Mouse (Mus musculus) megakaryocyte, adult 5-6 weeks (primary cell): ENCODE measurements around the gene Krit1. TPM values are rescaled to one million over a fixed set of nuclear protein-coding genes. Genes with fewer than 3 reads are reported as not detected.
"Not testable (repeated sequence)": the region's sequence is repeated elsewhere in the genome, so short reads cannot be mapped to it uniquely, and the experiment has no call there.

ENCODE experiments used
- ATAC-seq: 2 replicates; pipeline ENCODE4 v1.8.0; 2016; ENCODE audit warnings: mild to moderate bottlenecking, inconsistent platforms; ENCODE audit not compliant: poor library complexity, severe bottlenecking
- total RNA-seq, 2 experiments: library from RNA; stranded (forward) in 1 of 2; stranded (reverse) in 1 of 2; fragments of 153-499, 151-499 nt in 1 of 2; fragments of 221-1000, 200-1000 nt in 1 of 2; gene quantifications; 2 replicates each; pipeline versions ENCODE4 v1.2.3 to v1.2.4; 2015 to 2017

Krit1 gene
- total RNA-seq, 2 experiments from 2014 or later: 47.4 to 53.7 TPM

- ATAC-seq: no peak
Measured at GRCm38 (mm10) chr5:3873485-3873884, 70.5 kb downstream of the Krit1 start.

- ATAC-seq: not testable (repeated sequence)
Measured at GRCm38 (mm10) chr5:3886862-3887261, 83.9 kb downstream of the Krit1 start.

DNA sequence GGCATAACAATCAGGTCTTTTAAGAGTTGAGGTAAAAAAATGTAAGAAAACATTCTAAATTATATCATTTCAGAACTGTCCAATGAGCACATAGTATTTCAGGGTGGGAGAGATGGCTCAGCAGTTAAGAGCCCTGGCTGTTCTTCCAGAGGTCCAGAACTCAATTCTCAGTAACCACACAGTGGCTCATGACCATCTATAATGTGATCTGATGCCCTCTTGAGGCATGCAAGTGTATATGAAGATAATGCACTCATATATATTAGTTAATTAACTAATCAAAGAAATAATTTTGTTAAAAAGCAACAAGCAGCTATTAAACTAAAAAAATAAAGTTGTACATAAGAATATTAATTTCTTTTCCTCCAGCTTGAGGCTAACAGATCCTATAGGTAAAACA lies 86.2 kb downstream of the Krit1 start:
- no peak for ATAC-seq

DNA sequence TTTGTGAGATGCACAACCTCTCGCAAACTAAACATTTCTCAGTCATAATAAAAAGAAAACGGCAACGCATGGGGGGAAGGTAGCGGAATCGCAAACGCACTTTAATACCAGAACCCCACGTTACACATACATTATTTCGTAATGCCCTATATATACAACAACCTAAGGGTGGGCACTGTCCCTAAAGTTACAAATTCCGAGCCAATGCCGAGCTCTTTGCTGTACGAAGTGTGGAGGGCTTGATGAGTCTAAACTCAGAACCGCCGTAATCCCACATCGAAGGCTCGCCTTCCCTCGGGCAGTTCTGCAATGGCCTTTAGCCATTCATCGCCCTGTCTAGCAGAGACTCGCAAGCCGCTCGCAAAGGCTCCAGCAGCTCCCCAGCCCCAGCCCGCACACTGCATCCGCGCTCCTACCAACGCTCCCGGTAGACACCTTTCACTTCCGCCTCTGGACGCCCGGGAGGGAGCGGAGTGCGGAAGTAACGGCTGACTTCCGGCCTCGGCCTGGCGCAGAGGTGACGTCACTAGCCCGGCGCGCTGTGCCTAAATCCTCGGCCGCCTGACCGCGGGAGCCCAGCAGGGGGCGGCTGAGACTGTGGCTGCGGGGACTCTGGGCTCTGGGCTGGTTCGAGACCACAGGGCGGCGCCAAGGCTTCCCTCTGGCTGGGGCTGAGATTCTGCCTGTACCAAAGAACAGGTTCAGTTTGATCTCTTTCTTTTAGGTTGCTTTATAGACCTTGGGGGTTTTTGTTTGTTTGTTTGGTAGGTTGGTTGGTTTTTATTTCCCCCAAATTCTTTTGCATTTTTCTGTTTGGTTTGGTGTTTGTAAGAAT lies 90.7 kb downstream of the Krit1 start, which contains the start of gene Mterf1a:
Mterf1a (minus strand) TSS at position 475 of the 835 bp plus-strand sequence.
- ATAC-seq: peak; percentile 99

GRCm38 (mm10) chr5:3894294-3894619 lies 91.3 kb downstream of the Krit1 start:
- not testable (repeated sequence) for ATAC-seq

Other genes starting within 250 kb of the Krit1 start
- 4.5 and 12.2 TPM in 2 replicates for gene 1700109H08Rik, start 231.6 kb upstream of the Krit1 start, total RNA-seq (2015)
- 4.9 and 5.0 TPM in 2 replicates for gene 1700109H08Rik, start 231.6 kb upstream of the Krit1 start, total RNA-seq (2017)
- 10.4 and 22.3 TPM in 2 replicates for gene Pex1, start 207.1 kb upstream of the Krit1 start, total RNA-seq (2015)
- 16.6 TPM in 2 replicates for gene Pex1, start 207.1 kb upstream of the Krit1 start, total RNA-seq (2017)
- 9.8 and 10.4 TPM in 2 replicates for gene Rbm48, start 206.6 kb upstream of the Krit1 start, total RNA-seq (2015)
- 17.4 and 18.1 TPM in 2 replicates for gene Rbm48, start 206.6 kb upstream of the Krit1 start, total RNA-seq (2017)
- 0.59 TPM in 1 of 2 replicates, not detected in the other for gene Tmbim7, start 152.0 kb upstream of the Krit1 start, total RNA-seq (2015)
- not detected in 2 replicates for gene Tmbim7, start 152.0 kb upstream of the Krit1 start, total RNA-seq (2017)
- 116 and 122 TPM in 2 replicates for gene Gatad1, start 146.0 kb upstream of the Krit1 start, total RNA-seq (2015)
- gene Gatad1, start 146.0 kb upstream of the Krit1 start, total RNA-seq (2017): 160 and 173 TPM in 2 replicates
- gene Ankib1, start 259 bp upstream of the Krit1 start, total RNA-seq (2015): 21.0 and 24.8 TPM in 2 replicates
- 29.4 and 31.8 TPM in 2 replicates for gene Ankib1, start 259 bp upstream of the Krit1 start, total RNA-seq (2017)
- gene Lrrd1, start 42.0 kb downstream of the Krit1 start, total RNA-seq (2015): 0.07 and 0.48 TPM in 2 replicates
- not detected in 2 replicates for gene Lrrd1, start 42.0 kb downstream of the Krit1 start, total RNA-seq (2017)
- 7.9 and 9.2 TPM in 2 replicates for gene Mterf1a, start 90.7 kb downstream of the Krit1 start, total RNA-seq (2015)
- gene Mterf1a, start 90.7 kb downstream of the Krit1 start, total RNA-seq (2017): 11.0 and 12.7 TPM in 2 replicates
- 29.8 and 33.7 TPM in 2 replicates for gene Akap9, start 124.9 kb downstream of the Krit1 start, total RNA-seq (2015)
- 36.0 and 39.3 TPM in 2 replicates for gene Akap9, start 124.9 kb downstream of the Krit1 start, total RNA-seq (2017)